Mouse (Mus musculus): Measurements from ENCODE around the gene Nek5.
"Not testable (repeated sequence)": the region's sequence is repeated elsewhere in the genome, so short reads cannot be mapped to it uniquely, and the experiment has no call there.

Gene Nek5

DNA sequence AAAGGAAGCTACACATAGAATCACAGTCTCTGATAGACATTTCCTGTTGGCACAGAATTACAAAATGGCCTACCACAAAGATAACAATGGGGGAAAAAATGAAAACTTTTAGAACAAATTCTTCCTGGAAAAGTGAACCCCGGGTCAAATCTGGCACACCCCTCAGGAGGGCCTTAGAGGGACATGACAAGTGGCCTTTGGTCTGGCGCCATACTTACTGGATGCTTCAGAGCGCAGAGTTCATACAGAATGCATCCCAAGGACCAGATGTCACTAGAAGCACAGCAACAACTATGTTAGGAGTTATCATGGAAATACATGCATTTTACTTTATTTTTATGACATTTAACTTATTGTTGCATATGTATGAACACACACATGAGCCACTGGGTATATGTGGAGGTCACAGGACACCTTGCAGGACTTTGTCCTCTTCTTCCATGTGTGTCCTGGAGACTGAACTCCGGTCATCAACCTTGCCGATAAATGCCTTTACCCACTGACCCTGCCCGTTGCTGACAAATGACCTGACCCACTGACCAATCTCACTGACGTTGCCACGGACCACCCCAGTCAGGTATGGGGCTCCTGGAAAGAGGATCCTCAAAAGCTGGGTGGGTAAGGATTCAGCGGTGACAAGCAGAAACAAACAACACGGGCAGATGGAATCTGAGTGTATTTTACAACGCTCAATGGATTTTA lies 24.9 kb upstream of the Nek5 start:
- Histone ChIP-seq H3K4me1 (replicated peaks; ENCODE audit: low read depth, low read length) (peaks cover 36% of the 10 kb centered on the region), H3K4me3 (replicated peaks; ENCODE audit: low read length) (no peak overlapping the region), H3K27me3 (ENCODE audit: insufficient read depth, low read length) (no peaks in the 10 kb centered on the region), H3K9me3 (ENCODE audit: low read length) (no peaks in the 10 kb centered on the region), H3K36me3 (ENCODE audit: insufficient read depth, low read length) (no peaks in the 10 kb centered on the region)
- TF ChIP-seq POU5F1 (IDR thresholded peaks at IDR 0.05; ENCODE audit: borderline replicate concordance, low read length) (no peak), NANOG (IDR thresholded peaks at IDR 0.05; ENCODE audit: borderline replicate concordance, low read length) (no peak), CTCF (conservative IDR thresholded peaks at IDR 0.05; ENCODE audit: low read length) (no peak)

DNA sequence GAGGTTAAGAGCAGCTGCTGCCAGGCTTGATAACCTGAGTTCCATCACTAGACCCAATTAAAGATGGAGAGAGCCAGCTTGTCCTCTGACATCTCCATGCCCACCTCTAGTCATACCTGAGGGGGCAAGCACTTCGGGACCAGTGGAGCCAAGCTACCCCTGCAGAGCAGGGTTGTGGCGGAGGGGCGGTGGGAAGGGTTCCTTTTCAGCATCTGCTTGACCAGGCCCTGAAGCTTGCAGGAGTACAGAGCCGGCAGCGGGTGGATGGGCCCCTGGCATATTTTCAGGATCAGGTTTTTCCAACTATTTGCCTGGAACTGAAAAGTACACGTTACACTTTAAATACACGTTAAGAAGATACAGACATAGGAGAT lies 23.5 kb upstream of the Nek5 start:
- H3K4me1 ChIP-seq (replicated peaks; ENCODE audit: low read depth, low read length): peaks cover 29% of the 10 kb centered on the region
- TF ChIP-seq NANOG (IDR thresholded peaks at IDR 0.05; ENCODE audit: borderline replicate concordance, low read length): no peak
- TF ChIP-seq POU5F1 (IDR thresholded peaks at IDR 0.05; ENCODE audit: borderline replicate concordance, low read length): no peak
- TF ChIP-seq CTCF (conservative IDR thresholded peaks at IDR 0.05; ENCODE audit: low read length): no peak
- no peaks in the 10 kb centered on the region for H3K27me3 ChIP-seq (ENCODE audit: insufficient read depth, low read length)
- no peaks in the 10 kb centered on the region for H3K36me3 ChIP-seq (ENCODE audit: insufficient read depth, low read length)
- H3K4me3 ChIP-seq (replicated peaks; ENCODE audit: low read length): peak overlapping the region; percentile 60
- no peaks in the 10 kb centered on the region for H3K9me3 ChIP-seq (ENCODE audit: low read length)

DNA sequence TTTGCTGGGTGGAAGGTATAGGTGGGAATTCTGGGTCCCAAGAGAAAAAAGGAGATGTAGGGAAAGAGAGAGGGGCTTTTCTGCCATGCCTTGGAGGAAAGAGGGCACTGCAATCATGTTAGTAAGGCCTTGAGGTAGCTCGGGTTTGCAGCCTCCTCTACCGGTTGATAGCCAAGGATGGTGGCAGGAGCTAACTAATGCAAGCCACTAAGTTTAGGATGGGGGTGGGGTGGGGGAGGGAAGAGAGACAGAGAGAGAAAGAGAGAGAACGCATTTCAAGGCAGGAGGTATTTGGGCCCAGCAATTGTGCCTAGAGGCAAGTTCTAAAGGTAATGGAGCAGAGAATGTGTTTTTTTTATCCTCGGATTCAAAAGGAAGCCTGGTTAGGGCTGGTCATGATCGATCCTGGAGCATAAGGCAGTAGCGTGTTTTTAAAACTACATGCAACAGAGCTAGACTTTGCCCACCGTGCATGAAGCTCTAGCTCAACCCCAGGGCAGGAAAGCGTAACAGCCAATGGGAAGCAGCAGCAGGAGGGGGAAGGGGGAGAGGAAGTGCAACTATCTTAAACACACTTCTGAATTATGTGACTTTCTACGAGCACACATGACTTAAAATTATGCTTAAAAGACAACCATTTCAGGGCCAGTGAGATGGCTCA lies 23.0 kb upstream of the Nek5 start:
- no peak for TF ChIP-seq CTCF (conservative IDR thresholded peaks at IDR 0.05; ENCODE audit: low read length)
- TF ChIP-seq NANOG (IDR thresholded peaks at IDR 0.05; ENCODE audit: borderline replicate concordance, low read length): no peak
- no peak for TF ChIP-seq POU5F1 (IDR thresholded peaks at IDR 0.05; ENCODE audit: borderline replicate concordance, low read length)
- Histone ChIP-seq H3K9me3 (ENCODE audit: low read length) (no peaks in the 10 kb centered on the region), H3K27me3 (ENCODE audit: insufficient read depth, low read length) (no peaks in the 10 kb centered on the region), H3K36me3 (ENCODE audit: insufficient read depth, low read length) (no peaks in the 10 kb centered on the region), H3K4me1 (replicated peaks; ENCODE audit: low read depth, low read length) (peaks cover 29% of the 10 kb centered on the region), H3K4me3 (replicated peaks; ENCODE audit: low read length) (peak overlapping the region; percentile 60)

DNA sequence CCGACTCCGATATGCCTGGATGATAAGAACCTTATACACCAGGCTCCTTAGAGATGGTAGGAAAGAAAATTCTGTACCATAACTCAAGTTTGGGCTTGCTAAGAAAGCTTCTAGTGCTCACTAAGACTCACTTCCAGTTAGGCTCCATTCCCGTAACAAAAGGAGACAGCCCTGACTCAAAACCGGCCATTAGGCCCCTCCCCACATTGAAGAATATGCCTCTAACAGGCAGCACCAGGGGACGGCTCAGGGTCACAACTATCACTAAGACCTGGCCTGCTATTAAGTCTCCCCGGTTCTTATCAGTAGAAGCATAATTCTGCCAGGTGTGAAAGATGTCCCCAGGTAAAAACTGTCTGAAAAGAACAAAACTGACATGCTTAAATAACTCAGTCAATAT lies 21.0 kb upstream of the Nek5 start:
- TF ChIP-seq POU5F1 (IDR thresholded peaks at IDR 0.05; ENCODE audit: borderline replicate concordance, low read length): no peak
- no peak for TF ChIP-seq NANOG (IDR thresholded peaks at IDR 0.05; ENCODE audit: borderline replicate concordance, low read length)
- no peak for TF ChIP-seq CTCF (conservative IDR thresholded peaks at IDR 0.05; ENCODE audit: low read length)
- H3K4me3 ChIP-seq (replicated peaks; ENCODE audit: low read length): no peak overlapping the region
- peaks cover 5% of the 10 kb centered on the region; the same call in 1 of the 2 replicates for H3K9me3 ChIP-seq (ENCODE audit: low read length)
- H3K4me1 ChIP-seq (replicated peaks; ENCODE audit: low read depth, low read length): peaks cover 29% of the 10 kb centered on the region
- H3K36me3 ChIP-seq (ENCODE audit: insufficient read depth, low read length): no peaks in the 10 kb centered on the region
- no peaks in the 10 kb centered on the region for H3K27me3 ChIP-seq (ENCODE audit: insufficient read depth, low read length)

DNA sequence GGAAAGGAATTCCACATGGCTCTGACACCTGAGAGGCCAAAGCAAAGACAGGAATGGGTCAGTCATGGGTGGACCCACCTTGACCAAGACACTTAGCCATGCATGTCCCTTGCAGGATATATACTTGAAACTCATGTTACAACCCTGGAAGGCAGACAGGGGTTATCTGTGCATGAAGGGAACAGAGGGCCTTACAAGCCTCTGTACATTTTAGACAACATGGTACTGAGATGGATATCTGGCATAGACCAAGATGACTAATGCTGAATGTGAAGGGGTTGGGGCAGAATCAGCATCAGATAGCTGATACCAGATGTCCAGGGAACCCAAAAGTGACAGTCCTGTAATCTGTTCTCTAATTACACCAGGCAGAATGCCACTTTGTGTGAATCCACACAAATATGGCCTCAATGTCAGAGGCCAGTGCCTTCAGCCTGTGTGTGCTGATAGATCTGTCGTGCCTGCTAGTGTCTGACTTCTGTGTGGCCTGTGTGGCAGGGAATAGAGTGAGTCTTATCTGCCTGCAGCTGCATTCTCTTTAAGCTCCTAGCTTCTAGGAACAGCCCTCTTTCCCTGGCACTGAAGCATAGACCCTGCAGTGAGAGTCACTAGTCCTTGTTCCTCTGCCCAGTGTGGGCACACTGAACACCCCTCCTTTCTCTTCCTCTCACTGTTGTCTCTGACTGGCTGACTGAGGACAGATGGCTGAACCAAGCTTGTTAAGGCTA lies 19.1 kb upstream of the Nek5 start:
- H3K4me3 ChIP-seq (replicated peaks; ENCODE audit: low read length): no peak overlapping the region
- peaks cover 29% of the 10 kb centered on the region for H3K4me1 ChIP-seq (replicated peaks; ENCODE audit: low read depth, low read length)
- peaks cover 12% of the 10 kb centered on the region for H3K9me3 ChIP-seq (ENCODE audit: low read length)
- no peaks in the 10 kb centered on the region for H3K27me3 ChIP-seq (ENCODE audit: insufficient read depth, low read length)
- H3K36me3 ChIP-seq (ENCODE audit: insufficient read depth, low read length): no peaks in the 10 kb centered on the region
- TF ChIP-seq NANOG (IDR thresholded peaks at IDR 0.05; ENCODE audit: borderline replicate concordance, low read length) (no peak), POU5F1 (IDR thresholded peaks at IDR 0.05; ENCODE audit: borderline replicate concordance, low read length) (no peak), CTCF (conservative IDR thresholded peaks at IDR 0.05; ENCODE audit: low read length) (no peak)

DNA sequence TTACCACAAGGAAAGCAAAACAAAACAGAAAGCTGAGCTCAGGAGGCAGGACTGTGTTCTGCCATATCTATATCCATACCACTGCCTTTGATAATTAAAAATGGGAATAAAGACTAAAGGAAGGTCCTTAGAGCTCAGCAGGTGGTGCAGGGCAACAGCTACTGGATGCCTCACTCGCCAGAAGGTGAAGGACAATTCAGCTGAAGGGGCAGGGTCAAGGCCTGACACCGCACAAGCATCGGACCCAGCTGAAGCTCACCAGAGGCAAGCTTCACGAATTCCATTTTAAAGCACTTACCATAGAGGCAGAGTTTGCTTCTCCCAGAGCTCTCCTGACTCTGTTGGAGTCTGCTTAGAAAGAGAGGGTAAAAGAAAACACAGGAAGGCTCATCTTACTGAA lies 17.7 kb upstream of the Nek5 start:
- Histone ChIP-seq H3K36me3 (ENCODE audit: insufficient read depth, low read length) (no peaks in the 10 kb centered on the region), H3K9me3 (ENCODE audit: low read length) (peaks cover 12% of the 10 kb centered on the region), H3K4me3 (replicated peaks; ENCODE audit: low read length) (no peak overlapping the region), H3K4me1 (replicated peaks; ENCODE audit: low read depth, low read length) (peaks cover 16% of the 10 kb centered on the region), H3K27me3 (ENCODE audit: insufficient read depth, low read length) (no peaks in the 10 kb centered on the region)
- TF ChIP-seq POU5F1 (IDR thresholded peaks at IDR 0.05; ENCODE audit: borderline replicate concordance, low read length) (no peak), NANOG (IDR thresholded peaks at IDR 0.05; ENCODE audit: borderline replicate concordance, low read length) (no peak), CTCF (conservative IDR thresholded peaks at IDR 0.05; ENCODE audit: low read length) (no peak)

DNA sequence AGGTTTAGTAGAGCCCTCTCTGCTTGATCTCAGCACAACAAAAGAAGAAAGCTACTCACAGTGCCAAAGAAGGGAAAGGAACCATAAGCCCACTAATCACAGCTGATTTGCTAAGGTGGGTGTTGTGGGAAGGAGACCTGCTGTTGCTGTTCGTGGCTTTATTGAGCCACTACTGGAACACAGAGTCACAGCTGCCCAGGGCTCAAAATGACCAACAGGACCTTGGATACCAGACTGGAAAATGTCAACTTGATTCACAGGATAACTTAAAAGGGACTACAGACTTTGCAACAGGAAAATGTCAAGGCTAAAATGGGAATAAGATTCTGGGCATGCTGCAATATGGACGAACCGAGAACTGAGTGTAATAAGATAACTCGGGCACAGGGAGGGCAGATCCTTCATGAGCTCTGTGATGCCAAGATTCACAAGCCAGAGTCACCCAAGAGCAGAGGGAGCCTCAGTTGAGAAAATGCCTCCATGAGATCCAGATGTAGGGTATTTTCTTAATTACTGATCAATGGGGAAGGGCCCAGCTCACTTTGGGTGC lies 17.1 kb upstream of the Nek5 start:
- TF ChIP-seq CTCF (conservative IDR thresholded peaks at IDR 0.05; ENCODE audit: low read length) (no peak), NANOG (IDR thresholded peaks at IDR 0.05; ENCODE audit: borderline replicate concordance, low read length) (no peak), POU5F1 (IDR thresholded peaks at IDR 0.05; ENCODE audit: borderline replicate concordance, low read length) (no peak)
- Histone ChIP-seq H3K9me3 (ENCODE audit: low read length) (peaks cover 12% of the 10 kb centered on the region), H3K4me1 (replicated peaks; ENCODE audit: low read depth, low read length) (peaks cover 13% of the 10 kb centered on the region), H3K36me3 (ENCODE audit: insufficient read depth, low read length) (no peaks in the 10 kb centered on the region), H3K27me3 (ENCODE audit: insufficient read depth, low read length) (no peaks in the 10 kb centered on the region), H3K4me3 (replicated peaks; ENCODE audit: low read length) (no peak overlapping the region)

DNA sequence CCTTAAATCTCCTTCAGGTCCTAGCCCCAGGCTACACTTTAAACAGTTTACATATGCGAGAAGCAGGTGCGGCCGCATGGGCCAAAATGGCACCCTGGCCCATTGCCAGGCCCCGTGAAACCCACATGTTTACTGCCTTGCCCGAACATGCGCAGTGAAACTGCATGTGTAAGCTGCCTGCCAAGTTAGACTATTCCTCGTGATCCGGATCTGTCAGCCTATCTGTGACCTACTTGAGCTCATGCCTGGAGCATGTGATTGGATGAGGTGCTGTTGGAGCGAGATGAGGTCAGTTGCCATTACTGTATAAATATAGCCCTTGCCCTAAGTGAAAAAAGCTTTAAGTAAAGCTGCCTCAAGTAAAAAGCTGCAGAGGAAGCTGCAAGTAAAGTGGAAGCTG lies 11.6 kb upstream of the Nek5 start:
- not testable (repeated sequence) for H3K4me1 ChIP-seq (replicated peaks; ENCODE audit: low read depth, low read length); H3K4me3 ChIP-seq (replicated peaks; ENCODE audit: low read length); H3K36me3 ChIP-seq (ENCODE audit: insufficient read depth, low read length); H3K27me3 ChIP-seq (ENCODE audit: insufficient read depth, low read length)
- H3K9me3 ChIP-seq (ENCODE audit: low read length): peaks cover 42% of the 10 kb centered on the region
